Mouse (Mus musculus): Measurements from ENCODE around the gene Gm8439.

Gm8439 gene

DNA sequence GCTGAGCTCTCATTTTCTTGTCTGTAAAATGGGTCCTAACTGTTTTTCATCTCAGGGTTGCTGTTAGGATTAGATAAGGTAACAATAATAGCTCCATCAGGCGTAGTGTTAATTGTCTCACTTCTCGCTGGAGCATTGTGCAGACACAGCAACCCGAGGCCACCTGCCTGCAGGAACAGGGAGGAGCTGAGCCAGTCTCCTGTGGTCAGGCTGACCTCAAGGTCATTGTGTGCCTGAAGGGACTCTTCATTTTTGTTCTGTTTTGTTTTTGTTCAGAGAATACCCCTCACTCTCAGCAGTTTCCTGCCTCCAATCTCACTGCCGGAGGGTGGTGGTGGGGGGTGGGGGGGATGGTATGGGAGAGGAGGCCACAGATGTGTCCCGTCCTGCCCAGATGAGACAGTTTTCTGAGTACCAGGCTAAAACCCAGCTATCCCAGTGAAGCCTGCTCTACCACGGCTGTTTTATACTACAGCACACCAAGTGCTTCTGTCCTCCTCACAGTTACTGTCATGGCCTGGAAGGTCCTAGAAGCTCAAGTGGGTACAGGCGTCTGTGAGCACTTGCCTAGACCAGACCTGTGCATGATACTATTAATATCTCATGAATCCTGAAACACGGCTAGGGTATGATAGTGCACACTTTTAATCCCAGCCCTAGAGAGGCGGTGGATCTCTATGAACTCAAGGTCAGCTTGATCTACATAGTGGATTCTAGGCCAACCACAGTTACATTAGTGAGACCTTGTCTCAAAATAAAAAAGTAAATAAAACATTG lies 23.9 kb downstream of the Gm8439 start:
- in situ Hi-C loops (cut with MboI, MseI) = no loop called here

DNA sequence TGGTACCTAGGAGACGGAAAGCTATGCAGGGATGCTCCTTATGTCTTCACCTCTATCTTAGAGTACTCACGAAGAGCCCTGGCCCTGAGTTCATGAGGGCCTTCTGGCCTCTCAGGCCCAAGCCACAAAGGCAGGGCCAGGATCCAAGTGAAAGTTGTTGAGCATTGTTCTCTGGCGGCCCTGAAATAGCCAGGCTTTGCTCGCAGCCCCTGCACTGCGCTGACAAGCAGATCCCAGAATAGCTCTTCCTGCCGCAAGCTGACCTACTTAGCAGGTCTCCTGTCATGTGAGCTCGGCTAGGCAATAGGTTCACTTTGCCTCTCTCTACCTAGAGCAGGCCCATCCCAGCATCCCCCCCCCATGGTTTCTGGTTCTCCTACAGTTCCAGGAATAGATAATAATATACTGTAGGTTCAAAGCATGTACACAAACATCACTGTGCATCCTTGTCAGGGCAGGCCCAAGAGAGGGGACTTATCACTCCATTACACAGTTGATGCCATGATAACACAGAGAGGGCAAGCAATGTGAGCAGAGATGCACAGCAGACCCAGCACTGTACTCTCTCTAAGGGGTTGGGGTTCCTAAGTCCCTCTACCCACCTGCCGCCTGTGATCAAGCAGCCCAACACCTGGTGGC lies 25.3 kb downstream of the Gm8439 start:
- in situ Hi-C loops (cut with MboI, MseI) = no loop called here

DNA sequence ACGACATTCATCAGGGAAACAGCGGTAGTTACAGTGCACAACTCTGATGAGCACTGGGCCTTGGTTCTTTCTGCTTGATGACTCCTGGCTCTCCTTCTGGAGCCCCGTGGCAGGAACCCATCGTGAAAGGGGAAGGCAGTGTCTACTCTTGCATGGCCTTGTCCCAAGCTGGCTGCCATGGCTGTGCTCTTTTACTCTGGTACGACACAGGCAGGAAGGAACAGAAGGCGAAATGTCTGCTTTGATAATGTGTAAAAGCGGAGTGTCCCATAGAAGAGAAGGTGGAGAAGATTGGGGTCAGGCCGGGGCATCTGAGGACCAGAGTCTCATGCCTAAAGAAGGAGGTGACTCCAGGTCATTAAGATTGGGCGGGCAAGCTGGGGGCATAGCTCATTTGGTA lies 26.1 kb downstream of the Gm8439 start:
- in situ Hi-C loops (cut with MboI, MseI) = no loop called here

DNA sequence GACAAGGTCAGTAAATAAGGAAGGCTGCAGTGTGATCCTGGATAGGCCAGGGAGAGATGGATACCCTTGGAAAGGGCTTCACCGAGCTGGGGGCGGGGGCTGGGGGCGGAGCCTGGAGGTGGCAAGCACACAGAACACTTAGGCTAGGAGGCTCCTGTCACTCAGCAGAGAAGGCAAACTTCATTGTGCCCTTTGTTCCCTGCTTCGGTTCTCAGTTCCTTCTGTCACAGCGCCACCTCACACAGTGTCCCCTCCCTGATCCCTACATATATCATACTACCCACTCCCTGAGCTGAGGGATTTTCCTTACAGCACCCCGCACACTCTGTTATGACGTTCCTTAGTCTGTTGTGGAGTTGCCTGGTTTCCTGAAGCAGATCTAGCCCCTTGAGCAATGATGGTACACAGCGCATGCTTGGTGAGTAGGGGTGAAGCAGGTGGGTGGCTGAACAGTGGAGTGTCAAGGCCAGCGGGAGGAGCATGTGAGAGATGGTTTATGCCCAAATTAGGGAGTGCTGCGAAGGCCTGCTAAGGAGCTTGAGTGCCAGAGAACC lies 27.1 kb downstream of the Gm8439 start:
- in situ Hi-C loops (cut with MboI, MseI) = no loop called here

DNA sequence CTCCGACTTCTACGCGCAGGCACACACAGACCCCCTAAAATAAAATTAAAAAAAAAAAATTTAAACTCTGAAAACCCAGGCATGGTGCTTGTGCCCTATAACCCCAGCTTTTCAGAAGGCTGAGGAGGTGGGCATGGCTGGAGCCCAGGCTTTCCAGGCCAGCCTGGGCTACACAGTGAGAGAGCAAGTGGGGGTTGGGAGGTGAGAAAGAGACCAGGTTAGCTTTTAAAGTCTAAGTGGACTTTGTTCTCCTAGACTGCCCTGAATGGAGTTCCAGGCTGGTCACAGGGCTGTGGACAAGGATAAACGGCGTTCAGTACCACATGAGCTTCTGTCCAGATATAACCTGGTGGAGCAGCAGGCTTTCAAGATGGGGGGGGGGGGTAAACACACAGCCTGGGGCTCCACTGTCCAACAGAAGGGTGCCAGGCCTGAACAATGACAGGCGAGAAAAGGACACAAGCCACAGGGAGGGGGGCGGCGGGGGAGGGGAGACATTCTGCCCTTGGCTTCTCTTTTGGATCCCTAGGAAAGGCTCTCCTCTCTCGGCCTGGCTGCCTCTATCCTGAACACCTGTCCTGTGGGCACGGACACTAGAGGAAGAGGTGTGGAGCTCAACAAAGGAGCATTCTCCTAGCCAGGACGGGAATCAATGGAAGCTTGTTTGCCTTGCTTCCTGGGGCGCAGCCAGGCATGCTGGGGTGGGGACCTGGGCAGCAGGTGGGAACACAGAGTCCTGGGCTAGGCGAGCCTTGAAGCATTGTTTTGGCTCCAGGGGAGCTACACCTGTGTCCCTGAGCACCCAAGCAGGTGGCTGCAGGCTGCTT lies 27.9 kb downstream of the Gm8439 start:
- in situ Hi-C loops (cut with MboI, MseI) = no loop called here

DNA sequence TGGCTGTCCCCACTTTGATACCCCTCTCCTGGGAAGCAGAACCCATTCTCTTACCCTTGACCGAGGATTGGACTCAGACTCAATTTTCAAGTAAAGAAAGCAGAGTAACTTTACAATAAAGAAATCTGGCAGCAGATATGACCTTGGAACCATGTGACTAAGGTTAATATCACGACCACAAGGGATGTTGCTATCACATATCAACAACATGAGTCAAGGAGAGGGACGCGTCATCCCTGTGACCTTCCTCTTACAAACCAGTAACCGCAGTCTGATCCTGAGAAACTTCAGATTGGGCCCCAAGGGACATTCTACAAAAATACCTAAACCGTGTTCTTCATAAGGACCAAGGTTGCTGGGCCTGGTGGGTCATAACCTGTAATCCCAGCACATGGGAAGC lies 39.2 kb downstream of the Gm8439 start:
- in situ Hi-C loops (cut with MboI, MseI) = loop anchor here (25.0 kb wide), 1 partner anchor 960 kb away; no protein-coding TSS in a partner anchor

DNA sequence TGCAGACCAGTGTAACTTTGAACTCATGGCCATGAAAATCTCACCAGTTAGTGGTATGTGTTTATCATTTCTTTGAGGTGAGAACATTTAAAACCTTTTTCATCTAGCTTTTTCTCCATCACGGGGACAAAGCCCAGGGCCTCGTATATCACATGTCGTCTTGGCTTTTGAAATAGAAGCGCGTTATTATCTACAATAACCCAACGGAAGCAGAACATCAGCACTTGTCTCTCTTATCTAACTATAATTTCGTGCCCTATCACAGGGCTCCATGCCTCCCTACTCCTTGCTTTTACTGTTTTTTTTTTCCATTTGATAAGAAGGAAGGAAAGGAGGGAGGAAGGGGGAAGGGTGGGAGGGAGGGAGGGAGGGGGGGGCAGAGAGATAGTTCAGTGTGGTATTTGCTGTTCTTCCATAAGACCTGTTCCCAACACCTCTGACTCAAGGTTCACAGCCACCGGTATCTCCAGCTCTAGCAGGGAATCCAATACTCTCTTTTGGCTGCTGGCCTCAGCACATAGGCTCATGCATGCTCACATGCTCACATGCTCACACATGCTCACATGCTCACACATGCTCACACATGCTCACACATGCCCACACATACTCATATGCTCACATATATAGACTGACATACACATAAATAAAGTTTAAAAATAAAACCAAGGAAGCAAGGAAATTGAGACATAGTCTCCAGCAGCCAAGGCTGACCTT lies 41.8 kb downstream of the Gm8439 start:
- in situ Hi-C loops (cut with MboI, MseI) = loop anchor here (25.0 kb wide), 1 partner anchor 957 kb away; no protein-coding TSS in a partner anchor

DNA sequence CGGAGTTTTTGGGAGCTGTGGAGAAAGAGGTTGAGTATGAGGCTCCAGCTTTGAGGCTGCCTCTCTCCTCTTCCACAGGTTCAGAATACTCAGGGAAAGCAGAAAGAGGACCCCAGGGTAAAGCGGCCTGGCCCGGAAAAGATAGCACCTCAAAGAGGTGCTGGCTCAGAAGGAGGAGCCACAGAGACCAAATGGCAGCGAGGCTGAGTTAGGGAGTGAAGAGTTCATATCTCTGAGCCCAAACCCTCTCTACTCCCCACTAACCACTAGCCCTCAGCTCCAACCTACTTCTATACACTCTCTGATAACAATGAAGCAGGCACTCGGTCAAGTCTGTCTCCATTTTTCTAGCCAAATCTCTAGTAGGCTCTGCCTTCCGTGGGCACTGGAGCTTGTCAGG lies 43.3 kb downstream of the Gm8439 start:
- in situ Hi-C loops (cut with MboI, MseI) = loop anchor here (25.0 kb wide), 1 partner anchor 955 kb away; no protein-coding TSS in a partner anchor

DNA sequence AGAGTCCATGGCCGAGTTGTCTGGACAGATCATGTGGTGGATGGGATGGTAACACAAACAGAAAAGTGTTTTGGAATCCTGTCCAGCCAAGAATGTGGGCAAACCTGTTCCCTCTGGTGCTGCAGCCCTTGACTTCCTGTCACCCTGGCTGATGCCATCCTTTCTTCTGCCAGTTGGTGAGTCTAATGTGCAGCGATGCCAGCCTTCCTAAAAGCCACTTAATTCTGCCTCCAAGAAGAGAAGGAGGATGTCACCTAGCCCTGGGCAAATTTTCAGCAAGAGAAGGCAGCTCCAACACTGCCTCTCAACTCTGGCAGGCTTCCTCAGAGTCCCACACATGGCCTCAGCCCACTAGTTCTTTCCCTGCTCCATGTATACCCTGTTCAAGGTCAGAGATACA lies 46.8 kb downstream of the Gm8439 start:
- in situ Hi-C loops (cut with MboI, MseI) = loop anchor here (25.0 kb wide), 1 partner anchor 952 kb away; no protein-coding TSS in a partner anchor

DNA sequence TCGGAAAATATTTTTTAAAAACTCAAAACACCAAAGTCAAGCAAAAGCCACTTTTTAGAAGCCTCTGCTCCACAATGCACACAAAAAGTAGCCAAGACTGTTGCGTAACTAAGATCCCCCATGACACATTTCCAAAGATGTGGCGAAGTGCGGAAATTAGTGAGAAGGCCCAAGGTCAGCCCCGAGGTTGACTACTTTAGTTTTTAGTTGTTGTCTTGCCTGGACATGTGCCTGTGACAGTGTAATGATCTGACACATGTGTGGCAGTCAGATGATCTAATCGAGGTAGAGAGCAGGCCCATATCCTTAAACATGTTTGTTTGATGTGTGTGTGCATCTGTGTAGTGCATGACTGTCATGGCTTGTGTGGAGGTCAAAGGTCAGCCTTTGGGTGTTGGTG lies 53.4 kb downstream of the Gm8439 start:
- in situ Hi-C loops (cut with MboI, MseI) = loop anchor here (25.0 kb wide), 1 partner anchor 945 kb away; no protein-coding TSS in a partner anchor

DNA sequence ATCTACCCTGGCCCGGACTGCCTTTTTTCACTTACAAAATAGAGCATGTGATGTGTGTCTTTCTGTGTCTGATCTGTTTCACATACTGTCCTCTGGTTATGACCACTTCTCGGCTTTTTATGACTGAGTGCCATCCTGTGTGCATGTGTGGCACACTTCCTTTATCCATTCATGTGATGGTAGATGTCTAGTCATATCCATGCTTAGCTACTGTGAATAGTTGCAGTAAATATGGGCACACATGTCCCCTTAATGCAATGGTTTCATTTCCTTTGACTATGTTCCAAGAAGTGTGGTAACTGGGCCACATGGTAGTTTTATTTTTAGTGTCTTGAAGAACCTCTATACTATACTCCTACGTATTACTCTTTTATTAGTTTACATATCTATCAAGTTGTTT lies 55.4 kb downstream of the Gm8439 start:
- in situ Hi-C loops (cut with MboI, MseI) = loop anchor here (25.0 kb wide), 1 partner anchor 943 kb away; no protein-coding TSS in a partner anchor

DNA sequence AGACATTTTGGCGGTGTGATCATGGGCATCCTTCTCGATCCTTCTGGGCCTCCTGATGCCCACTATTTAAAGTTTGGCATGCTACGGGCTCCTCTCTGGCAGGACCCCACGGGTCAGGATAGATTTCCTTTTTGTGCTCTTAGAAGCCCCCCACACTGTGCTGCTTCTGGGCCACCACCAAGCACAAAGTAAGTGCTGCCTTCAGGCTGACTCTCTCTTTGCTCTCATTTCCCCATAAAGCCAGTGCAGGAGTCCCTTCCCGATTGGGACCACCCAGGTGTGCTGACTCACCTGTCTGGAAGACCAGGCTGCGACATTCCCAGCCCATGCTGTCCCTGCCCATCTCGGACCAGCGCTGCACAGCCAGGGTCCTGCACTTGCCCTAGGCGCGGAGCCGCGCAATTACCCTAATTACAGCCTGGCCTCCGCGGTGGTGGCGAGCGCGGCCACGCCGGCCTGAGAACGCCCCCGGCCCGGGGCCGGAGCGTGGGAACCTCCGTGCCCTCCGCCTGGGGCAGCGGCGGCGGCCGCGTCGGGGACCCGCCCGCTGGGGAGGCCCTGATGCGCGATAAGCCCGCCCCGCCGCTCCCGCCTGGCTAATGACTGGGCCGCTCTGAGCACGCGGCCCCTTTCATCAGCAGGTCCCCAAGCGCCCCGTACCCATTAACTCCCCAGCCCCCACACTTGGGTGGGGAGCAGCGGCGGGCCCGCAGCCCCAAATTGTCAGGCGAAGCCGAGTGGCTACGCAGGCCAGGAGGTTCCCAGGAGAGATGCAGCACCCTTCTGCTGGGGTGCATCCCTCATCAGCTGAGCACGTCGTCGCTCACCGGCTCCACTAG lies 61.0 kb downstream of the Gm8439 start:
- in situ Hi-C loops (cut with MboI, MseI) = loop anchor here (25.0 kb wide), 1 partner anchor 938 kb away; no protein-coding TSS in a partner anchor

DNA sequence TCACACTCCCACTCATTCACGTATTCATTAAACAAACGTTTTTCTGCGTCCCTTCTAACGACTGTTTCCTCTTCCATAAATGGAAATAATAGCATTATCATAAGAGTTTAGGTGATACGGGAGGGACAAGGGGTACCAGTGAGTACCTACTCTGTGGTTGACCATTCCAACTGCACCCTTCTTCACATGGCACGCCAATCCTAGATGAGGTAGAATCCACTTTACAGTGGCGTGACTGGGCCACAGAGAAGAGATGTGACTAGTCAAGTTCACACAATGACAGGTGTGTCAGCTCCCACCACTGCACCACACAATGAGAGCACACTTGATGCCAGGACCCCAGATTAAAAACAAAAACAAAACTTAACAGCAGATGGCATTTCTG lies 61.7 kb downstream of the Gm8439 start:
- in situ Hi-C loops (cut with MboI, MseI) = no loop called here

DNA sequence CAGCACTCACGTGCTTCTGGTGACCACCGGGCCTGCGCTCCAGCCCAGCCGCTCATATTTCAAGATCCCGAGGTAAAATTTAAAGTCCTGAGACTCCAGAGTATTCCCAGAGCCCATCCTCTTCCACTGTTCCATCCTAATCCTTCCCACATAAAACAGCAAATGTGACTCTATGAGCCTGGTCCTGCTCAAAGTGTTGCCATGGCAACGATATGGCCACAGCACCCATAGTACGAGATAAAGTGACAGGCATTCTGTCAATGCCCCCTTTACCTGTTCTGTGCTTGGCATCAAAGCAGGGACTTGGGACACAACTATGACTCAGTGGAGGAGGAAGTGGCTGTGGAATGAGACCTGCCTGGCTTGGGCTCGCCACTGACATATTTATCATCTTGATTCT lies 67.4 kb downstream of the Gm8439 start:
- in situ Hi-C loops (cut with MboI, MseI) = no loop called here
